Mouse (Mus musculus): ENCODE data around the gene Rabl6. TPM values are rescaled to one million over a fixed set of nuclear protein-coding genes. Genes with fewer than 3 reads are reported as not detected.

Rabl6 gene
- polyA plus RNA-seq, 1 experiment from 2014 or later = 13.5 TPM

DNA sequence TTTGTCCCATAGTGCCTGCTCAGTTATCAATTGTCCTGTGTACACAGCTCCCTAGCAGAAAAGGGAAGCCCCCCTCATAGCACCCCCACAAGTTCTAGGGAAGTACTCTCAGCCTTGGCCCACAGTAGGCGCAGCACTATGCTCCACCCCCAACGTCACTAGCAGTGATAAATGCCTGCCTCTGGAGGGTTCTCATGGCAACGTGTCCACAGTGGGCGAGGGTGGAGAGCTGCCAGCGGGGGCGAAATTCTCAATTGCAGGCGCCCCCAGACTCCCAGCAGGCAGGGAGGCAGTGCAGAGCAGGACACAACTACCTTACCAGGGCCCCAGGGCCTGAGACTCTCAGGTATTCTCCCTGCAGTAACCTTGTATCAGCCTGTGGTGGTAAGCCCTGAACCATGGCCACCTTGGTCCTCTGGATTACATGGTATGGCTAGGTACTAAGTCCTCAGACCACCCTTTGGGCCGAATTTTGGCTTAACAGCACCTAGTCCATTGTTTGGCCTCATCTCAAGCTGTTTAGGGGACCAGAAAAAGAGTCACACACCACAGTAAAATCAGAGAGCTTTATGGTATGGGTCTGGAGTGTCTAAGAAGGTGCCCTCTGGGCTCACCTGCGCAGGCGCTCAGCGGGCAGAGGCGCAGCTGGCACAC lies 25.7 kb downstream of the Rabl6 start:
- H3K4me3 ChIP-seq (ENCODE audit: low read depth, low read length) = no peak overlapping the region
- no peak overlapping the region for H3K4me2 ChIP-seq (ENCODE audit: low read depth, low read length)
- H3K36me3 ChIP-seq (replicated peaks; ENCODE audit: insufficient read depth, low read length) = peaks cover 30% of the 10 kb centered on the region
- H3K27me3 ChIP-seq (ENCODE audit: insufficient read depth, low read length) = peaks cover 35% of the 10 kb centered on the region
- 43% methylated on average over 12 of the region's 12 CpGs for WGBS (ENCODE audit: insufficient replicate concordance)
- H3K27ac ChIP-seq (ENCODE audit: low read depth) = no peak overlapping the region
- TF ChIP-seq EP300 (IDR thresholded peaks at IDR 0.05; ENCODE audit: low read depth) = no peak
- no peak for TF ChIP-seq CTCF (IDR thresholded peaks at IDR 0.05; ENCODE audit: low read depth)
- ATAC-seq (no peak), DNase-seq (no peak)
- no peak overlapping the region for H3K9ac ChIP-seq (replicated peaks)
- no peaks in the 10 kb centered on the region for H3K9me3 ChIP-seq (ENCODE audit: low read length)
- H3K4me1 ChIP-seq (ENCODE audit: insufficient read depth) = peaks cover 26% of the 10 kb centered on the region

DNA sequence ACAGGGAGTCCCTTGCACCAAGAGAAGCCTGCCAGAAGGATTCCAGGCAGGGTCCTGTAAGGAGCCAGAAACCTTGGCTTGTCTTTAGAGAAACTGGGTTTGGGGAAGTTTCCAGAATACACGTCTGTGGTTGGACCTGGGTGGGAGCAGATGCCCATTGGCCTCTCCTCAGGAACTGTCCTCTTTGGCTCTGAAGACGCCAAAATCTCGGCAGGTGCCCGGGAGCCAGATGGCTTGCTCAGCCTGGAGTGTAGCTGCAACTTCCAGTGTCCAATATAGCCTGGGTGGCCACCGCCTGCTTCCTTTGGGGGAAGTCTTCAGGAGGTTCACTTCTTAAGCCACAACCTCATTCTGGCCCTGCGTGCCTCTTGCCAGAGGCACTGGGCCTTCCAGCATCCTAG lies 26.4 kb downstream of the Rabl6 start:
- Histone ChIP-seq H3K27me3 (ENCODE audit: insufficient read depth, low read length) (peaks cover 42% of the 10 kb centered on the region), H3K27ac (ENCODE audit: low read depth) (no peak overlapping the region), H3K4me3 (ENCODE audit: low read depth, low read length) (no peak overlapping the region), H3K9ac (replicated peaks) (peak overlapping the region; percentile 6), H3K9me3 (ENCODE audit: low read length) (no peaks in the 10 kb centered on the region), H3K36me3 (replicated peaks; ENCODE audit: insufficient read depth, low read length) (peaks cover 26% of the 10 kb centered on the region), H3K4me1 (ENCODE audit: insufficient read depth) (peaks cover 31% of the 10 kb centered on the region), H3K4me2 (ENCODE audit: low read depth, low read length) (0 out of 2 replicates have a peak overlapping the region, but pooled peaks have one; percentile 58)
- no peak for TF ChIP-seq CTCF (IDR thresholded peaks at IDR 0.05; ENCODE audit: low read depth)
- TF ChIP-seq EP300 (IDR thresholded peaks at IDR 0.05; ENCODE audit: low read depth) = no peak
- peak; percentile 3; the same call in 1 of the 2 replicates for ATAC-seq
- WGBS (ENCODE audit: insufficient replicate concordance) = 10% methylated on average over 6 of the region's 6 CpGs
- no peak for DNase-seq

DNA sequence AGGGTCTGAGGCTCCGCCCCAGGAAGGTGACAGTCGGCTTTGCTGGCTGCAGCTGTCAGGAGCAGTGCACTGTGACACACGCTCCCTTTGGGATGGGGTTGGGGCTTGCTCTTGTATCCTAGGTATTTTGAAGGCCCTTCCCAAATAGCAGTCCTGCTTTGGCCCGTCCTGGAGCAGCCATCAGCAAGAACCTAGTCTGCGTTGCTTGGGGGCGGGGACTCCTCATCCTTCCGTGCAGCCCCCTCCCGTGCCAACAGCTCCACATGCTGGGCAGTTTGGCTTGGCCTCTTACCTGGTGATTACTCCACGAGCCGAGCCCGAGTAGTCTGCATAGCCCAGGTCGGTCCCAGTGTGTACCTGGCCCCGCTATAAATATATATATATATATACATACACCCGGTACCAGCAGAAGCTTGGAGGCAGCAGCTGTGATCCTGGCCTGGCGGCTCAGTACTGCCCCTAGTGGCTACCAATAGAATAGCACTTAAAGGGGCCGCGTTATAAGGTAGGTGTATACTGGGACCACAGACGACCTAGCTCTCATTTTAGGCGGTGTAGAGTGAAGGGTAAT lies 26.9 kb downstream of the Rabl6 start, which contains the start of gene Ajm1:
Gene Ajm1, minus strand, starts transcription at position 464 of the 571 bp plus-strand sequence.
- Histone ChIP-seq H3K27ac (ENCODE audit: low read depth) (no peak within 1 kb of the TSS), H3K9me3 (ENCODE audit: low read length) (no peaks in the 10 kb centered on the region), H3K4me1 (ENCODE audit: insufficient read depth) (peaks cover 31% of the 10 kb centered on the region), H3K9ac (replicated peaks) (peak within 1 kb of the TSS; percentile 6), H3K36me3 (replicated peaks; ENCODE audit: insufficient read depth, low read length) (peaks cover 20% of the 10 kb centered on the region), H3K27me3 (ENCODE audit: insufficient read depth, low read length) (peaks cover 48% of the 10 kb centered on the region), H3K4me3 (ENCODE audit: low read depth, low read length) (no peak within 1 kb of the TSS), H3K4me2 (ENCODE audit: low read depth, low read length) (peak within 1 kb of the TSS; percentile 58)
- peak; percentile 68 for DNase-seq
- peak; percentile 73 for ATAC-seq
- TF ChIP-seq CTCF (IDR thresholded peaks at IDR 0.05; ENCODE audit: low read depth) = peak; percentile 93
- no peak for TF ChIP-seq EP300 (IDR thresholded peaks at IDR 0.05; ENCODE audit: low read depth)
- 4% methylated on average over 19 of the region's 19 CpGs for WGBS (ENCODE audit: insufficient replicate concordance)

DNA sequence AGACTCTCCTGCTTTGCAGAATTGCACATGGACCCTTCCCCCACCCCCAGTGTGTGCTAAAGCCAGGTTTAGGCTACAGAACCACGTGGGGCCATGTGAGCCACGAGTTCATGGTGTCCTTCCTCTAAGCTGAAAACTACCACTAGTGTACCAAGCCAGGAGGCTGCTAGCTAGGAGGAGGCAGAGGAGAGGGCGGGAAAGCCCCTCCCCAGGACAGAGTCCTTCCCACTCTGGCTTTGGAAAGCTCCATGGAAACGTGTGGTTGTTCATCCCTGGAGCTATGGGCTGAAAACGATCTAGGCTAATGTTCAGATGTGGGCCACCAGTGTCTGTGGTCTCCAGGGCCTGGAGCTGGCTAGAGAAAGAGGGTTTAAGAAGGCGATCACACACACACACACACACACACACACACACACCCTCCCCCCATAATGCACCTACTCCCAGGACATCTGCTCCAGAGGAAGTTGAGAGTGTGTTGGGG lies 27.7 kb downstream of the Rabl6 start:
- Histone ChIP-seq H3K9me3 (ENCODE audit: low read length) (no peaks in the 10 kb centered on the region), H3K4me2 (ENCODE audit: low read depth, low read length) (no peak overlapping the region), H3K9ac (replicated peaks) (no peak overlapping the region), H3K36me3 (replicated peaks; ENCODE audit: insufficient read depth, low read length) (peaks cover 20% of the 10 kb centered on the region), H3K4me1 (ENCODE audit: insufficient read depth) (peaks cover 34% of the 10 kb centered on the region), H3K27ac (ENCODE audit: low read depth) (no peak overlapping the region), H3K27me3 (ENCODE audit: insufficient read depth, low read length) (peaks cover 55% of the 10 kb centered on the region), H3K4me3 (ENCODE audit: low read depth, low read length) (no peak overlapping the region)
- no peak for ATAC-seq
- DNase-seq = no peak
- 28% methylated on average over 6 of the region's 6 CpGs for WGBS (ENCODE audit: insufficient replicate concordance)
- no peak for TF ChIP-seq CTCF (IDR thresholded peaks at IDR 0.05; ENCODE audit: low read depth)
- TF ChIP-seq EP300 (IDR thresholded peaks at IDR 0.05; ENCODE audit: low read depth) = no peak

DNA sequence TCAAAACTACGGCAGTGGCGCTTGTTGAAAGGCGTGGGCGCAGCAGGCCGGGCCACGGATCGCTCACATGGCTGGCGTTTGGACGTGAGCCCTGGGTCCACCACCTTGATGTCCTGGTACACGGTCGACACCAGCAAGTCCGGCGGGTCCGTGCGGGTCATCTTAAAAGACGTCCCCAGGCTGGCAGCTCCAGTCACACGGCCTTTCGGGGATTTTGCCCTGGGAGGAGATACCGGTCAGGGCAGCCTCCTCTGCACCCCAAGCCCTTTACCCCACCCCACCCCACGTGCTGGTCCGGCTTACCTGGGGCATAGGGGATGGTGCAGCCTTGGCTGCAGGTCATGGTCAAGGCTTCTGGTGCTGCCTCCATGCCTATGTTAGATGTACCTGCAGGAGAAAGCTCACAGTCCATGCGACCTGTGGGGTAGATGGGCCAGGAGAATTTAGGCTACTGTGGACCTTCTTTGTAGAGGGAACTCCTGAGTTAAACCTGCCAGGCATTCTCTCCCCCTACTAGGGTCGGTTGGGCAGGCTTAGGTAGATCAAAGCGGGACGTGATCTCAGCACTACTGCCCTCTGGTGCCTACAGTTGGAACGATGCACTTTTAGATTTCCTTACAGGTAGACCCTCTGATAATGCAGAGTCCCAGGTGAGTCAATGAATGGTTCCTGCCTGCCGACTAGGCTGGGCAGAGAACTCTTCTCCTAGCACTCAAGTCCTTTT lies 28.4 kb downstream of the Rabl6 start:
- H3K9ac ChIP-seq (replicated peaks) = no peak overlapping the region
- H3K4me1 ChIP-seq (ENCODE audit: insufficient read depth) = peaks cover 38% of the 10 kb centered on the region
- TF ChIP-seq EP300 (IDR thresholded peaks at IDR 0.05; ENCODE audit: low read depth) = no peak
- peak; percentile 61 for TF ChIP-seq CTCF (IDR thresholded peaks at IDR 0.05; ENCODE audit: low read depth)
- H3K4me3 ChIP-seq (ENCODE audit: low read depth, low read length) = peak overlapping the region; percentile 10; the same call in 1 of the 2 replicates
- 4% methylated on average over 27 of the region's 27 CpGs for WGBS (ENCODE audit: insufficient replicate concordance)
- peaks cover 15% of the 10 kb centered on the region for H3K36me3 ChIP-seq (replicated peaks; ENCODE audit: insufficient read depth, low read length)
- DNase-seq (peak; percentile 48), ATAC-seq (no peak)
- H3K4me2 ChIP-seq (ENCODE audit: low read depth, low read length) = 0 out of 2 replicates have a peak overlapping the region, but pooled peaks have one; percentile 9
- no peak overlapping the region for H3K27ac ChIP-seq (ENCODE audit: low read depth)
- no peaks in the 10 kb centered on the region for H3K9me3 ChIP-seq (ENCODE audit: low read length)
- H3K27me3 ChIP-seq (ENCODE audit: insufficient read depth, low read length) = peaks cover 55% of the 10 kb centered on the region

Measured in liver, postnatal 0 days (tissue).